Mouse (Mus musculus) right cerebral cortex, postnatal 14 days (tissue): ENCODE data around the gene Irf3.

Experiments used
- DNase-seq: peaks from one replicate; pipeline ENCODE4 v3.0.0; 2022

Irf3 gene

DNA sequence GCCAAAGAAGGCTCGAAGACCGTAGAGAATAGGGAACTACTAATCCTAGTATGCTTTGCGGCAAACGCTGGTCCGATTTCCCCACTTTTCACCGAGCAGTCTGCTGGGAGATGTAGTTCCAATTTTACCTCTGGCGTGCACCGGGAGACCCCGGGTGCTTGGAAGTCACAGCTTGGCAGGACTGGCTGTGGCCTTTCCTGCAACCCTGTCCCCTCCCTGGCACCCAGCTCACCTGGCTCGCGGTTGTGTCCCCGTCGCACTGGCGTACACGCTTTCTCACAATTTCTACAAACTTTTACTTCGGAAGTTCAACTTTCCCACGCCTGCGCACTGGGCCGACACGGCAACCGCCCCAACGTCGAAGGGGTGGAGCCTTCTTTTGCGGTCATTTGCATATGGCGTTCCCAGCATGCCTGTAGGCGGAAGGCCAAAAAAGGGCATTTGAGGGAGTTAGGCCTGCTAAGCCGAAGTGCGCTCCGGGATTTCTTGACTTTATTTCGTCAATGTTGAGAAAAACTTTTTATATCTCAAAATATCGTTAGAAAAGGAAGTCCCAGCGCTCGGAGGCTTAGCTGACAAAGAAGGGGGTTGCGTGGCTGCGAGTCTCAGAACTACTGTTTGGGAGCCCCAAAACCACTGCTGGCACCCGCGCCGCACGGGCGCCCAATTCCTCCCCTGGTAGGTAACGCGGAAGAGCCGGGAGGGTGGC is at the start of gene Irf3:
Gene Irf3 (plus strand): TSS at position 418 of the 709 bp plus-strand sequence.
- DNase-seq, result peak; percentile 95

DNA sequence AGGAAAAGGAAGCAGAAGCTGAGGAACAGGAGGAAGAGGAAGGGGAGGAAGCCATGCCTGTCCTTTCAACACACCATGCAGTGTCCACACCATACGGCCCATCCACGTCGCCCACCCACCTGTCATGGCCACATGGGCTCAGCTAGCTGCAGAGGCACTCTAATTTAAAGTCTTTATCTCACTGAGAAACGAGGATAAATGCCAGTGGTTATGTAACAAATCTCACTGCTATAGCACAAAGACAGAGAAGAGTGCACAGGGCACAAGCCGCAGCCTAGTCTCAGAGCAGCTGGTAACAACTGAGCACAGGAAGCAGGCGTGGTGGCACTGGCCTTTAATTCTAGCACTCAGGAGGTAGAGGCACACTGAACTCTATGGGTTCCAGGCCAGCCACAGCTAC is 47.5 kb upstream of the Irf3 start:
- DNase-seq, result no peak

GRCm38 (mm10) chr7:44951960-44952359 is 45.5 kb upstream of the Irf3 start:
- no peak for DNase-seq

DNA sequence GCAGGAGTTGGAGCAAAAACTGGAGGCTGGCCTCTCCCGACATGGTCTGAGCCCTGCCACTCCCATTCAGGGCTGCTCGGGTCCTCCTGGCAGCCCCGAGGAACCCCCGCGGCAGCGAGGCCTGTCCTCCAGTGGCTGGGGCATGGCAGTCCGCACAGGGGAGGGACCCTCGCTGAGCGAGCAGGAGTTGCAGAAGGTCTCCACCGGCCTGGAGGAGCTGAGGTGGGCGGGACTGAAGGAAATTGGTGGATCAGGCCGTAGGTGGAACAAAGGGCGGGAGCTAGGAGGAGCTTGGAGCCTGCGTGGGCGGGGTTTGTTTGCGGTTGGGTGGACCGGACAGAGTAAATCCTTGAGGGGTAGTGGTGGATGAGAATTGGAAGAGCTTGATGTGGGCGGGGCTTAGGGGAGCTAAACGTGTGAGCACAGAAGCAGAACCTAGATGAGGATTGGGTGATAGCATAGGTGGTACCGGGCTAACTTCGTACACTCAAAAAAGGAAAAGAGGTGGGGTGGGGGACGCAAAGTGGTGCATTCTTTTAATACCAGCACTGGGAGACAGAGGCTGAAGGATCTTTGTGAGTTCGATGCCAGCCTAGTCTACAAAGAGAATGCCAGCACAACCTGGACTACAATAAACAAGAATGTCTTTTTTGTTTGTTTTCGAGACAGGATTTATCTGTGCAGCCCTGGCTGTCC is 44.7 kb upstream of the Irf3 start:
- DNase-seq, result peak; percentile 84

- no peak for DNase-seq
Measured at GRCm38 (mm10) chr7:44953561-44953960, 43.9 kb upstream of the Irf3 start.

- DNase-seq, result no peak
Measured at GRCm38 (mm10) chr7:44954091-44954885, 43.2 kb upstream of the Irf3 start.

DNA sequence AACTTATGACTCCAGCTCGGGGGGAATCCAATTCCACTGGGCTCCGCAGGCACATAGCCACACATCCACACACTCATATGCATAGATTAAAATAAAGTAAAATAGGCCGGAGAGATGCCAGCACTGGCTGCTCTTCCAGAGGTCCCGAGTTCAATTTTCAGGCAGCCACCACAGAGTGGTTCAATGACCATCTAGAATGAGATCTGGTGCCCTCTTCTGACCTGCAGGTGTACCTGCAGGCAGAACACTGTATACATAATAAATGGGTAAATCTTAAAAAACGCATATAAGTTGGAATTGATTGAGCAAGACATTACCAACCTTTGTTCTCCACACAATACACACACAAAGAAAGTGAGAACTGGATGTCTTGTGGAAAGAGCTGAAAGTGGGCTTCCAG is 41.8 kb upstream of the Irf3 start:
- no peak for DNase-seq

GRCm38 (mm10) chr7:44956266-44956665 is 41.2 kb upstream of the Irf3 start:
- no peak for DNase-seq

- DNase-seq, result no peak
Measured at GRCm38 (mm10) chr7:44957183-44957835, 40.1 kb upstream of the Irf3 start.

GRCm38 (mm10) chr7:44958208-44958607 is 39.2 kb upstream of the Irf3 start:
- no peak for DNase-seq

GRCm38 (mm10) chr7:44959281-44959680 is 38.2 kb upstream of the Irf3 start:
- no peak for DNase-seq

- no peak for DNase-seq
Measured at GRCm38 (mm10) chr7:44959874-44960511, 37.5 kb upstream of the Irf3 start.

- no peak for DNase-seq
Measured at GRCm38 (mm10) chr7:44960512-44960910, 36.9 kb upstream of the Irf3 start.

DNA sequence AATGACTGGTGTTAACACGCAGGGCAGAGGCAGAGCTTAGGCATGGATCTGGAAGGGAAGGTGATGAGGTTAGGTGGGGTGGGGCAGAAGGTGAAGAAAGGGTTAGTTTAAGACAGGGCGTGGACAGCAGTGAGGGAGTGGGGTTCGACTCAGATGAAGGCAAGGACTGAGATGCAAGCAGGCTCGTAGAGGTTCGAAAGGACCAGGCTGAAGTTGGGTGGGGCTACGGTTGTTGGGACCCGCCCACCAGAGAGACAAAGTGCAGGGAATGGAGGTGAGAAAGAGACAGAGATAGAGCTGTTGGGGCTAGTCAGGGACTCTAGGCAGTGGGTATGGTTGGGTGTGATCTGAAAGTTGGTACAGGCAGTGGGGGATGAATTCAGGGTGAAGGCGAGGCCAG is 35.1 kb upstream of the Irf3 start:
- DNase-seq, result no peak

DNA sequence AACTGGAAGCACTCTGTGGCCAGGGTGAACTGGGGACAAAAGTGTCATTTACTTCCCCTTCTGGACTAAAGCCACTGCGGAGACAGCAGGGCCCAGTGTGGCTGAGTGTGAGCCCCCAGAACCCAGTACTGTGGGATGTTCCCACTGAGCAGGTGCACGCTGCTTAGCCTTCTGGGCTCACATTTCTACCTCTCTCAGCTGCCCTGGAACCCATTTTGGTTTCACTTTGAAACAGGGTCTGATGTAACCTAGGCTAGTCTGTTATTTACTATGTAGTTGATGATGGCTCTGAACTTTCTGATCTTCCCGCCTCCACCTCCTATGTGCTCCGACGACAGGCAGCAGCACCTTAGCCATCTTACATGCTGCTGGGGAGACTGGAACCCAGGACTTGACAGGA is 34.6 kb upstream of the Irf3 start:
- DNase-seq, result no peak

GRCm38 (mm10) chr7:44964990-44965389 is 32.5 kb upstream of the Irf3 start:
- peak; percentile 3 for DNase-seq

- no peak for DNase-seq
Measured at GRCm38 (mm10) chr7:44965975-44966374, 31.5 kb upstream of the Irf3 start.

- no peak for DNase-seq
Measured at GRCm38 (mm10) chr7:44966638-44967037, 30.8 kb upstream of the Irf3 start.

- DNase-seq, result peak; percentile 78
Measured at GRCm38 (mm10) chr7:44970231-44970691, 27.2 kb upstream of the Irf3 start.

DNA sequence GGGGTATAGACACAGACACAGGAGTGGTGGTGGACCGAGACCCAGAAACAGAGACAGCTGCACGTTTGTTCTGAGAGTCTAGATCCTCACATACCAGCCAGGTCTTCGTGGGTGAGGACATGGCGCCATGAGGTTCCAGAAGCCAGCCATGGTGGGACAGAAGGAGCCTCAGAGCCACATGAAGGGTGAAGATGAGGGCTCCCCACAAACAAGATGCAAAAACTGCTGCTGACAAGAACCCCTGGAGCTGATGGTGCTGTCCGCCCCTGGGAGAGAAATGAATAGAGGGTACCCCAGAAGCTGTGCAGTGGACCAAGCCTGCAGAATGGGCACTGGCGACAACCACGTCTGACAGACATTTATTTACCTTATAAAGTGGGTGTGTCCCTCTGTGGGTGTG is 26.3 kb upstream of the Irf3 start:
- no peak for DNase-seq

GRCm38 (mm10) chr7:44973415-44974130 is 23.9 kb upstream of the Irf3 start:
- DNase-seq, result no peak
